Mouse (Mus musculus) forelimb bud, embryonic 11.5 days (tissue): ENCODE data around the gene Ptpn20.

Experiments used
- DNase-seq: peaks from one replicate; pipeline ENCODE4 v3.0.0-alpha.2; 2012; ENCODE audit warnings: low read depth, low spot score

The Ptpn20 gene

GRCm38 (mm10) chr14:33588951-33589350, at the start of gene Ptpn20:
TSS of gene Ptpn20 (plus strand) at chr14:33589207.
- DNase-seq, result no peak

DNA sequence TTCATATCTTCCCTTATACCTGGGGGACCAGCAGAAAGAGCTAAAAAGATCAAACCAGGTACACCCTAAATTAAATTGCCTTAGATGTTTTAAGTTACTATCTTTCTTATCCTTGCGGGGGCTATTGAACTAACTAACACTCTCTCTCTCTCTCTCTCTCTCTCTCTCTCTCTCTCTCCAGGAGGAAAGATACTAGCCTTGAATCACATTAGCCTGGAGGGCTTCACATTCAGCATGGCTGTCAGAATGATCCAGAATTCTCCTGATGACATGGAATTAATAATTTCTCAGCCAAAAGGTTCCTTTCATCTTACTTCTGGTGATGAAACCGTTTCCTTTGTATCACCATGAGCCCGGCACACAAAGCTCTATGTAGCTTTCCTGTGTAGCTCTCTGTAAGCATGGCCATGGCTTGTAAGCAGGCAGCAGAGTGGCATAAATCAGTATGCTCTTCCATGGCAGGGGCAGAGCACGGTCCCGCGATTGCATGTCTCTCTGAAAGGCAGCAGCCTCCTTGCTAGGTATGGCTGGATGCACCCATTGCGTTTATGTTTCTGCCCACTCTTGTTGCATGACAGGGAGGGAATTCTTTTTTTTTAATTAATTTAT, 49.3 kb upstream of the Ptpn20 start:
- DNase-seq, result no peak

GRCm38 (mm10) chr14:33545565-33546143, 43.4 kb upstream of the Ptpn20 start:
- DNase-seq, result no peak

DNA sequence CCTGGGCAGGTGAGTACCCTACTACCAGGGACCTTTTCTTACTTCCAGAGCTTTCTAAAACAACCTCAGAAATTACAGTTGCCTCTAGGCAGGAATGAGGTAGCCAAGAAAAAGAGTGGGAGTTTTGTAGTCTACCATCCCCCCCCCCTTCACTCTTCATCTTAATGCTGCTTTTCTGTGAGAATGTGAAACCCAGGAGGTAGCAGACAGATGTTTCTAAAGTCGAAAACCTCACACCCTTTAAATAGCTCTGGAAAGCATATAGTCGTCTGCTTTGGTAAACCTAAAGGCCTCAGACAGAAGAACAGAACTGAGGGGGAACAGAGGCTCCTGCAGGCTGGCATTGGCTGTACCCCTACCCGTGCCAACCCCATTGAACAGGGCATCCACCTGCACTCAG, 40.4 kb upstream of the Ptpn20 start:
- no peak for DNase-seq

DNA sequence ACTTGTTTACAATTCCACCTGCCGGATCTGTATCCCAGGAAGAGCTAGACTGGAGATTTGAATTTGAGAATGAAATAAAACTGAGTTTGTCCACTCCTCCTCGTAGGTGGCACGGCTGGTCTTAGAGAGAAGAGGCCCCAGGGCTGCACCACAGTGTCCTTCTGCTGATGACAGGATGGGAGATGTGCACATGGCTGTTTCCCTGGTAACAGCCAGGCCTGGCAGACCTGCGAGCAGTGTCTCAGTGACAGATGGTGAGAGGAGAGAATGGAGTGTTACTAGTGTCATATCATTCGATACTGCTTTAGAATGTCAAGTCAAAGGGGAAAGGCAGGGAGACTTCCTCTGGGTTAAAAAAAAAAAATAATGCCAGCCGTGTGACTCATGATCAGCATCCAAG, 39.2 kb upstream of the Ptpn20 start:
- no peak for DNase-seq

DNA sequence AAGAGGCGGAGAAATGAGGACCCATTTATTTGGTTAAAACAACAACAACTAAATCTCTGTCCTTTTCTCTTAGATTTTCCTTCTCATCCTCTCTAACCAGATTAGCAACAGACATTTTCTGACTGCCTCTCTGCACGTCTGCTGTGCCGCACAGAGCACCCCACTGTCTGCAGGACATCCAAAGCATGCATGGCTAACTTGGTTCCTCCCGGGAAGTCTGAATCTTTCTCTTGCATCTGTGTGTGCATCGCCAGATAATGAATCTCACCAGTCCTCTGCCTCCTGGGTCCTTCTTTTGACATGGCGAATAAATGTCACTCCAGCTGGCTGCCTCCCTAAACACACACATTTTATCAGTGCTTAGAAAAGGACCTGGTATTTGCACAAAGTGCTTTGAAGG, 18.3 kb upstream of the Ptpn20 start:
- DNase-seq, result no peak

GRCm38 (mm10) chr14:33573643-33574042, 15.4 kb upstream of the Ptpn20 start:
- DNase-seq, result no peak

DNA sequence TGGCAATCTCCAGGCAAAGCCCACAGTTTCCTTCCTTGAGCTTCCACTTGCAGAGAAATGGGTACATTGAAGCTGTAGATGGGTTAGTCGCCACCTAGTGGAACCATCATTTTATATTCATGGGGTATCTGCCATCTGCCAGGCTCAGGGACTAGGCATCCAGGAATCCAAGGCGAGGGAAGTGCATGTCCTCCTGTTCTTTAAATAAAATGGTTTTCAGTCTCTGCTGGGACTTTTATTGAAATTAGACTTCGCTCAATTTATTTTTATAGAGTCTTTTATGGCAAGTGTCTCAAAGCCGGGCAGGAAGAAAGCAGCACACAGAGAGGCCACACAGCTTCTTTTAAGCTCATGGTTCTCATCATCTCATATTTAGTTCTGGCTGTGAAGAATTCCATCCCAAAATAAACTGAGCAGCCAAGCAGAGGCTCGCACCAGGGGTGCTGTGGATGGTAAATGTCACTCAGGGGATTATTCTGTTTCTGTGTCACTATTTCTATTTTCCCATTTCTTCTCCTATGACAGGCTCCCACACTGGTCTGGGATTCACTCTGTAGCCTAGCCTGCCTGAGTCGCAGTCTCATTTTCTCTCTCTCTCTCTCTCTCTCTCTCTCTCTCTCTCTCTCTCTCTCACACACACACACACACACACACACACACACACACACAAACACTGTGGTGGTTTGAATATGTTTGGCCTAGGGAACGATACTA, 9.1 kb upstream of the Ptpn20 start:
- DNase-seq, result no peak

GRCm38 (mm10) chr14:33598376-33599130, 9.5 kb downstream of the Ptpn20 start:
- no peak for DNase-seq

- no peak for DNase-seq
These were observed 18.4 kb downstream of the Ptpn20 start for GRCm38 (mm10) chr14:33607431-33607830.

- DNase-seq, result no peak
These were observed 36.0 kb downstream of the Ptpn20 start for GRCm38 (mm10) chr14:33625036-33625435.

DNA sequence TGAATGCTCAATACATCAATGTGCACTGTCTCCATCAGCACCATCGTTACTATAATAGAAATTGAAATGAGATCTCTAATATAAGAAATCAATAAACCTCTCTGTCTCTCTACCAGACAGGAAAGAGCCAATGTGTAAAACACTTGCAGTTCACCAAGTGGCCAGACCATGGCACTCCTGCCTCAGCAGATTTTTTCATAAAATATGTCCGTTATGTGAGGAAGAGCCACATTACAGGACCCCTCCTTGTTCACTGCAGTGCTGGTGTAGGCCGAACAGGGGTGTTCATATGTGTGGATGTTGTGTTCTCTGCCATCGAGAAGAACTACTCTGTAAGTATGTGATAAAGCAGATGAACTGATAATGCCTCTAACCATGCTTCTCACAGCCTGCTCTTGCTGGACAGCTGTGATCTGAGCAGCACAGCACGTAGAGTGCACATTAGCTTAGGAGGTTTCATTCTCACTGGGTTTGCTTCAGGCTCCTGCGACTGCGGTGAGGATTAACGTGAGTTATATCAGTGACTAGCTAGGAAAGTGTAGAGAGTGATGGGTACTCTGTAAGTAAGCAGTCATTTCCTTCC, 43.9 kb downstream of the Ptpn20 start:
- peak; percentile 14 for DNase-seq

- DNase-seq, result no peak
These were observed 45.3 kb downstream of the Ptpn20 start for GRCm38 (mm10) chr14:33634354-33634753.

DNA sequence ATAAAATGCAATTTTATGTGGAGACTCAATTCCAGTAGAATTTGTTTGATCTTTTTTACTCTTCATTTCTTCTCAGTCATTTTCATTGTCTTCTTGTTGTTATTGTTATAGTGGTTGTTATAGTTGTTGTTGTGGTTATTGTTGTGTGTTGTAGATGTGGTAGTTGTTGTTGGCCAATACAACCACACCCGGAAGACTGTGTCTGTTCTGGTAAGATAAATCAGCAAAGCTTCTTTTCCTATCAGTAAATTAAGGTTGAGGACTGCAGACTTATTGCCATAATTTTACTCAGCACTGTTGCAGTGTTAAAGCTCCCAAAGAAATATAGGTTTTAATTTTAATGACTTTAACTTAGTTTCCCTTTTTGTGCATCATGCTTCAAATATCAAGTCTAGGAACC, 45.8 kb downstream of the Ptpn20 start:
- DNase-seq, result no peak

DNA sequence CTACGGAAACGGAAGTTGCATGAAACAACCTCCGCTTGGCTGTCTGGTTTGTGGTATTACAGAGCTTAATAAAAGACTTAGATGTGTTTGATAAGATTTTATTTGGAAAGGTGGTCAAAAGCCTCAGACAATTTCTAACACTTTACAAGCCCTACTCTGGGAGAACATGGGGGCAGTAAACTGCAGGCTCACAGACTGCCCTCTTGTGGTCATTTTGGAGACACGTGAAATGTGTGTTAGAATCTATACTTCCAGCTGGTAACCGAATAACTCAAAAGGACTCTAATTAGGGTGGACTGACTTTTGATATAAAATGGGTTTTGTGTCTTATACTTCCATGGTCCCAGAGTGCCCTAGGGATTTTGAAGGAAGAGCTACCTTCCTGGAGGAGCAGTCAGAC, 50.4 kb downstream of the Ptpn20 start:
- no peak for DNase-seq

GRCm38 (mm10) chr14:33650721-33651120, 61.7 kb downstream of the Ptpn20 start:
- DNase-seq, result no peak

GRCm38 (mm10) chr14:33657471-33657901, 68.5 kb downstream of the Ptpn20 start:
- DNase-seq, result peak; percentile 88

GRCm38 (mm10) chr14:33658331-33658730, 69.3 kb downstream of the Ptpn20 start:
- no peak for DNase-seq

GRCm38 (mm10) chr14:33662080-33662479, 73.1 kb downstream of the Ptpn20 start:
- DNase-seq, result peak; percentile 60

GRCm38 (mm10) chr14:33666301-33666700, 77.3 kb downstream of the Ptpn20 start:
- DNase-seq, result no peak

DNA sequence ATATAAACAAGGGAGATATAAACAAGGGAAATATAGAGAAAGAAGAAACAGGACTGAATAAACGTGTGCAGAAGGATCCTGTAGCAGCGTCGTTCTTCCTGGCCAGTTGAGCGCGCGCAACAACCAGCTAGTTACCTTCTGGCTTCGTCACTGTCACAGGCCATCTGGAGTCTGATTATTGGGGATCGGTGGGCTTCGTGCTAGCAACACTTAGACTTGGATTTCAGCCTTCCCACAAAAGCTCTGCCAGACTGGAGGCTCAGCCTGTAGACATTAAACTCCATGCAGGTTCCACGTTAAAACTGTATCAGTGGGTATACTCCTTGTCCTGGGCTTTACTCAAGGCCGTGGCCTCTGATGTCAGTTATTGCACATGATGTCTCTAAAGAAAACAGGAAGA, 80.9 kb downstream of the Ptpn20 start:
- no peak for DNase-seq
